Mouse (Mus musculus) heart, embryonic 16.5 days (tissue): ENCODE results near the gene Pip4k2b. TPM values are rescaled to one million over a fixed set of nuclear protein-coding genes. Genes with fewer than 3 reads are reported as not detected.
A peak's percentile ranks its signal among the peaks of the same experiment; 100 is the strongest.
"Not testable (repeated sequence)": the region's sequence is repeated elsewhere in the genome, so short reads cannot be mapped to it uniquely, and the experiment has no call there.

Experiments used
- ATAC-seq: fragments of 200-750 bp; cut with Nextera tagmentation; replicated peaks from 2 replicates; pipeline ENCODE4 v1.8.0; 2017; ENCODE audit warnings: moderate number of reproducible peaks; ENCODE audit not compliant: insufficient read depth, low FRiP score; ENCODE audit errors: extremely low read depth
- H3K27ac ChIP-seq: fragments of 300-500 bp; sonication (generic); 2 replicates; pipeline ENCODE4 v1.5.1; 2014; ENCODE audit warnings: mild to moderate bottlenecking, low read length, control low read depth, moderate library complexity
- H3K27me3 ChIP-seq: fragments of 300-500 bp; sonication (generic); 2 replicates; pipeline ENCODE4 v1.6.1; 2014; ENCODE audit warnings: low read length, mixed read lengths; ENCODE audit not compliant: control insufficient read depth, insufficient read depth
- H3K36me3 ChIP-seq: fragments of 300-500 bp; sonication (generic); 2 replicates; pipeline ENCODE4 v1.6.1; 2014; ENCODE audit not compliant: control insufficient read depth, insufficient read depth
- H3K4me1 ChIP-seq: fragments of 300-500 bp; sonication (generic); 2 replicates; pipeline ENCODE4 v1.6.1; 2014; ENCODE audit warnings: low read length, mixed read lengths; ENCODE audit not compliant: control insufficient read depth, insufficient read depth
- H3K4me2 ChIP-seq: fragments of 300-500 bp; sonication (generic); 2 replicates; pipeline ENCODE4 v1.6.1; 2014; ENCODE audit warnings: low read depth, mild to moderate bottlenecking, control low read depth, low read length
- H3K4me3 ChIP-seq: fragments of 300-500 bp; sonication (generic); 2 replicates; pipeline ENCODE4 v1.5.1; 2014; ENCODE audit warnings: mild to moderate bottlenecking, control low read depth, low read length
- H3K9ac ChIP-seq: fragments of 300-500 bp; sonication (generic); 2 replicates; pipeline ENCODE4 v1.6.1; 2014; ENCODE audit warnings: low read length, control low read depth
- H3K9me3 ChIP-seq: fragments of 300-500 bp; sonication (generic); replicated peaks from 2 replicates; pipeline ENCODE4 v1.6.1; 2016; ENCODE audit warnings: low read length; ENCODE audit not compliant: control insufficient read depth
- WGBS: fragments of 180-500 bp; shearing (Covaris S2); extraction: QIAGEN DNeasy Blood & Tissue Kit; methylation state at CpG from one replicate; pipeline ENCODE4 v1.1.7; 2014; 5-methylcytosine and 5-hydroxymethylcytosine counted together
- polyA plus RNA-seq: library from polyadenylated mRNA; unstranded; fragments of >200 nt; fragmentation: Nextera tagmentation; extraction: Ambion mirVana; gene quantifications from 2 replicates; pipeline ENCODE4 v1.2.1, GENCODE M21; 2015

The Pip4k2b gene
- polyA plus RNA-seq, 1 experiment from 2014 or later: 0.81 TPM

- H3K4me3 ChIP-seq: peak overlapping the region; percentile 85
- H3K4me1 ChIP-seq: peaks cover 20% of the 10 kb centered on the region
- no peak for ATAC-seq
- WGBS: 29% methylated on average over 9 of the region's 9 CpGs
- H3K9ac ChIP-seq: peak overlapping the region; percentile 89
- peaks cover 15% of the 10 kb centered on the region for H3K36me3 ChIP-seq
- 0 out of 2 replicates have a peak, but pooled peaks cover 2% of the 10 kb centered on the region for H3K9me3 ChIP-seq
- H3K27ac ChIP-seq: no peak overlapping the region
- H3K27me3 ChIP-seq: no peaks in the 10 kb centered on the region
- peak overlapping the region; percentile 85 for H3K4me2 ChIP-seq
Measured at GRCm38 (mm10) chr11:97743423-97743822, 1.1 kb downstream of the Pip4k2b start.

DNA sequence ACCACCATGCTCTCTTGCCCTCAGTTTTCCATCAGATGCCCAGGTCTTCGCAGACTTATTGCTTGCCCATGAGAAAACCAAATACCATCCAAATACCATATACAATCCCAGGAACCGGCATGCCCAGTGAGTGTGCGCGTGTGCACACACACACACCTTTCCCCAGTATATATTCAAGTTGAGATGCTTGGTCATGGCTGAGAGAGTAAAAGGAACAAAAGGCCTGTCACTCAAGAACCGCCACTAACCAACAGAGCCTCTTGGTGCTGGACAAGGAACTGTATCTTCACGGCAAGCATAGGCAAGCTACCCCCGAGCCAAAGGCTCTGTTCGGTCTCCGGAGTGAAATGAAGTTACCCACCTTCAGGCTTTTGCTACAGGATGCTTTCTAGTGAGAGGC, 1.9 kb downstream of the Pip4k2b start:
- Histone ChIP-seq H3K27me3 (no peaks in the 10 kb centered on the region), H3K4me3 (no peak overlapping the region; the same call in 1 of the 2 replicates), H3K4me1 (peaks cover 20% of the 10 kb centered on the region), H3K36me3 (peaks cover 7% of the 10 kb centered on the region), H3K9ac (no peak overlapping the region), H3K9me3 (0 out of 2 replicates have a peak, but pooled peaks cover 2% of the 10 kb centered on the region), H3K27ac (no peak overlapping the region), H3K4me2 (peak overlapping the region; percentile 85; the same call in 1 of the 2 replicates)
- ATAC-seq: no peak
- 80% methylated on average over 9 of the region's 9 CpGs for WGBS

DNA sequence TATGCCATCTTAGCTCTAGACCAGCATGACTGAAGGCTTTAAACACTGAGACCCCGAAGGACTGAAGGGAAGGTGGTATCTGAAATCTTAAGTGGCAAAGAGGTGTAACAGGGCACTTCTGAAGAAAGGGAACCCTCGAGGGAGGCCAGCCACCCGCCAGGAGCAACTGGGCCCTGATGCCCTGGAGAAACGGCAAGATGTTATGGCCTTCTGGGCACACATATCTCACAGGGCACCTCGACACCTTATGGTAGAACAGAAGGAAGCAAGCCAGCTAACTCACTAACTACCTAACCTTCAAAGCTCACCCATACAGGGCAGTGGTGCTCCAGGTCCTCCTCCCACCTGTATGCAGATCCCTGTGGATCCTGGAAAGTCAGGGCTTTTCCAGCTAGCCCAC, 2.3 kb downstream of the Pip4k2b start:
- Histone ChIP-seq H3K4me2 (no peak overlapping the region), H3K4me3 (no peak overlapping the region), H3K36me3 (peaks cover 4% of the 10 kb centered on the region), H3K9ac (no peak overlapping the region), H3K4me1 (peaks cover 20% of the 10 kb centered on the region), H3K27ac (no peak overlapping the region), H3K9me3 (0 out of 2 replicates have a peak, but pooled peaks cover 2% of the 10 kb centered on the region), H3K27me3 (no peaks in the 10 kb centered on the region)
- WGBS: 87% methylated on average over 5 of the region's 5 CpGs
- ATAC-seq: no peak

- 0 out of 2 replicates have a peak, but pooled peaks cover 2% of the 10 kb centered on the region for H3K9me3 ChIP-seq
- no peak for ATAC-seq
- H3K27me3 ChIP-seq: no peaks in the 10 kb centered on the region
- no peak overlapping the region for H3K4me2 ChIP-seq
- H3K36me3 ChIP-seq: no peaks in the 10 kb centered on the region
- H3K4me1 ChIP-seq: peaks cover 18% of the 10 kb centered on the region
- H3K9ac ChIP-seq: no peak overlapping the region
- H3K4me3 ChIP-seq: no peak overlapping the region
- 52% methylated on average over 7 of the region's 7 CpGs for WGBS
- peak overlapping the region; percentile 2; the same call in 1 of the 2 replicates for H3K27ac ChIP-seq
Measured at GRCm38 (mm10) chr11:97740190-97740589, 4.3 kb downstream of the Pip4k2b start.

DNA sequence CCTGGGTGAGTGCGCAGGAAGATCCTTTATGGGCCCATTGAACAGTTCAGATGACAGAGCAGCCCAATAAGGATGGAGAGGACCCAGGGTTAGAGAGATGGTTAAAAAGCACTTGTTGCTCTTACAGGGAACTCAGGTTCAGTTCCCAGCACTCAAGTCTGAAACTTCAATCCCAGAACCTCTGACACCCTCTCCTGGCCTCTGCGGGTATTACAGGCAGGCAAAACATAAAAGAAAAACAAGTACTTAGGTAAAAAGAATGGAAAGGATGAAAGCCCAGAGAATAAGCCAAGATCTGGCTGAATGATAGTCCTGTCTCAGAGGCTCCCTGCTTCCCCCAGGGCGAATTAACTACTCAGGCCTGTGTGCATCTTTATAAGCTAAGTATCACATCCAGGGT, 5.3 kb downstream of the Pip4k2b start:
- ATAC-seq: no peak
- Histone ChIP-seq H3K4me3 (no peak overlapping the region), H3K27ac (no peak overlapping the region), H3K9ac (no peak overlapping the region), H3K4me1 (peaks cover 18% of the 10 kb centered on the region), H3K4me2 (no peak overlapping the region), H3K36me3 (no peaks in the 10 kb centered on the region), H3K9me3 (0 out of 2 replicates have a peak, but pooled peaks cover 2% of the 10 kb centered on the region), H3K27me3 (no peaks in the 10 kb centered on the region)
- 92% methylated on average over 3 of the region's 3 CpGs for WGBS

DNA sequence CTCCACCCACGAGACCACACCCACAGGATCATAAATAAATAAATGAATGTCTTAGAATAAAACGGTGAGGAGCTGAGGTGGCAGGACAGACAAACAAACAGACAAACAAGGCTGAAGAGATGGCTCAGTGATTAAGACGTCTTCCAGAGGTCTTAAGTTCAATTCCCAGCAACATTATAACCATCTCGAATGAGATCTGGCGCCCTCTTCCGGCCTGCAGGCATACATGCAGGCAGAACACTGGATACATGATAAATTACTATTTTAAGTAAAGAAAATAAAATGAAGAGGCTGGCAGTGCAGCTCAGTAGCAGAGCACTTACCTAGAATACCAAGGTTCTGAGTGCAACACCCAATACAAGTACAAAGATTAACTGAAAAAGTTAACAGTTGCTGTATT, 5.8 kb downstream of the Pip4k2b start:
- no peak overlapping the region for H3K27ac ChIP-seq
- H3K36me3 ChIP-seq: no peaks in the 10 kb centered on the region
- no peak overlapping the region for H3K4me3 ChIP-seq
- H3K9me3 ChIP-seq: 0 out of 2 replicates have a peak, but pooled peaks cover 2% of the 10 kb centered on the region
- no peak overlapping the region for H3K9ac ChIP-seq
- no peak overlapping the region for H3K4me2 ChIP-seq
- 61% methylated on average over 6 of the region's 6 CpGs for whole genome bisulfite sequencing
- no peaks in the 10 kb centered on the region for H3K27me3 ChIP-seq
- H3K4me1 ChIP-seq: peaks cover 15% of the 10 kb centered on the region
- ATAC-seq: no peak

DNA sequence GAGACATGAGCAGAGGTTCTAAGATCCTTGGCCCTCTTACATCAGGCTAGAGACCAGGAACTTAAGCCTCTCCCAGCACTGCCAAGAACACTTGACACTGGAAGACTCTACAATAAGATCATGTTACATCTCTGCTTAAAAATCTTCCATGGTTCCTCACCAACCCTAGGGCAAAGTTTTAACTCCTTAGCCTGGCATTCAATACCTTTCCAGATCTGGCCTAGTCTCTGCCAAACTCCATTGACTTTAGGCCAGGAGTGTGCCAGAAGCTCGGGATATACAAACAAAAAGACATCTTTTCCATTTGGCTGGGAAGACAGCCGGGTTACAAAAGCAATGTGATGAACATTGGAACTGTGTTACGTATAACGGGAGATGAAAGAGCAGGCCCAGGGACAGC, 6.9 kb downstream of the Pip4k2b start:
- H3K36me3 ChIP-seq: no peaks in the 10 kb centered on the region
- no peak overlapping the region for H3K4me3 ChIP-seq
- H3K9me3 ChIP-seq: 0 out of 2 replicates have a peak, but pooled peaks cover 2% of the 10 kb centered on the region
- H3K4me2 ChIP-seq: no peak overlapping the region
- no peak for ATAC-seq
- H3K4me1 ChIP-seq: peaks cover 4% of the 10 kb centered on the region
- WGBS: 74% methylated on average over 4 of the region's 4 CpGs
- no peaks in the 10 kb centered on the region for H3K27me3 ChIP-seq
- H3K9ac ChIP-seq: no peak overlapping the region
- no peak overlapping the region for H3K27ac ChIP-seq

DNA sequence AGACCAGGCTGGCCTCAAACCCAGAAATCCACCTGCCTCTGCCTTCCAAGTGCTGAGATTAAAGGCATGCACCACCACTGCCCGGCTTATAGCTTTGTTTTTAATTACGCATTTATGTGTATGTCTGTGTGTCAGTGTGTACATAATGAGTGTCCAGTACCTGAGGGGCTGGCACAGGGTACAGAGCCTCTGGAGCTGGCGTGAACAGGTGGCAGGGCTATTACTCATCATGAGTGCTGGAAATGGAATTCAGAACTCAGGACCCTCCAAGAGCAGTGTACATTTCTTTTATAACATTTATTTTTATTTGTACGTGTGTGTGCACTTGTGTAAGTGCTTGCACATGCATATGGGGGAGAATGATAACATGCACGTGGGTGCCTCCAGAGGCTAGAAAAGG, 7.9 kb downstream of the Pip4k2b start:
- no peak for ATAC-seq
- 0 out of 2 replicates have a peak, but pooled peaks cover 2% of the 10 kb centered on the region for H3K9me3 ChIP-seq
- WGBS: 85% methylated on average over 5 of the region's 5 CpGs

DNA sequence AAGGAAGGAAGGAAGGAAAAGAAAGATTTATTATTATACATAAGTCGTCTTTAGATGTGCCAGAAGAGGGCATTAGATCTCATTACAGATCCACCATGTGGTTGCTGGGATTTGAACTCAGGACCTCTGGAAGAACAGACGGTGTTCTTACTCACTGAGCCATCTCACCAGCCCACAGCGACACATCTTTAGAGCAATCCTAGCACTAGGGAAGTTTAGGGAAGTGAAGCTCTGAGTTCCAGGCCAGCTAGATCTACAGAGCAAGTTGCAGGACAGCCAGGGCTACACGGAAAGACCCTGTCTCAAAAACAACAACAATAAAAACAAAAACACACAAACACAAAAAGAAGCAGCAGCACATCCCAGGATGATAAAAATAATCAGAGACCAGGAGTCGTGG, 9.7 kb downstream of the Pip4k2b start:
- H3K36me3 ChIP-seq: peaks cover 18% of the 10 kb centered on the region
- not testable (repeated sequence) for H3K27ac ChIP-seq, ATAC-seq, H3K4me2 ChIP-seq, H3K4me1 ChIP-seq, H3K9ac ChIP-seq, H3K9me3 ChIP-seq, H3K4me3 ChIP-seq, H3K27me3 ChIP-seq
- 86% methylated on average over 5 of the region's 5 CpGs for WGBS

More for the DNA sequence above, 7.9 kb downstream of the Pip4k2b start:
- Histone ChIP-seq H3K27me3 (no peaks in the 10 kb centered on the region), H3K4me1 (no peaks in the 10 kb centered on the region; the same call in 1 of the 2 replicates), H3K36me3 (peaks cover 5% of the 10 kb centered on the region), H3K27ac (no peak overlapping the region), H3K4me3 (no peak overlapping the region), H3K9ac (no peak overlapping the region), H3K4me2 (no peak overlapping the region)
